Mouse (Mus musculus): Measurements from ENCODE around the gene Gm5416. TPM values are rescaled to one million over a fixed set of nuclear protein-coding genes. Genes with fewer than 3 reads are reported as not detected.

Gm5416 gene
- total RNA-seq (2023): not detected

DNA sequence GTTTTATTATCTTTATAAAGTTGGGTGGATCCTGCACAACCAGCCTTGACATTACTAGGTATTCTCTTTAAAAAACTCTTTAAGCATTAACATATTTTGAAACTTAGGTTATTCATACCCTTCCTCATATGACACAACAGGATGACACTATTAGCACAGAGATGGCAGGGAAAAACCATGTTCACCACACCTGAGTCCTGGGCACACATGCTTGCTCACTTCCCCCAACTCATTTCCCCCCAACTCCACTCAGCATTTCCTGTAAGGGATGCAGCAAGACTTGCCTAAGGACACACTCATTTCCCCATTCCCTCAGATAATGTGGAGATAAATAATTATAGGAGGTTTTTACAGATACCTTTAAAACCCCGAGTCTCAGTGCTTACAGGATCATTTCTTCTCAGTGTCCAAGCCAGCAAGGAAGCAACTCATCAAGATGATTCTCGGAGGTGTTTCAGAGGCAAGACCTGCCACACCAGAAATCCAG, at the start of gene Gm5416:
Gene Gm5416 (plus strand): TSS at position 437 of the 487 bp plus-strand sequence.

GRCm38 (mm10) chr16:36183912-36184311, 26.3 kb upstream of the Gm5416 start, which contains the start of gene Gm5483:
Gene Gm5483 (plus strand): TSS chr16:36184212.

GRCm38 (mm10) chr16:36221168-36221567, 11.0 kb downstream of the Gm5416 start, which contains the start of gene 2010005H15Rik:
Gene 2010005H15Rik (plus strand): TSS chr16:36221468.

Other genes with a start within 250 kb of the Gm5416 start
- gene Kpna1, start 231.7 kb upstream of the Gm5416 start, total RNA-seq (2023): 10 to 100 TPM; 74.1 to 74.5 TPM
- gene Wdr5b, start 169.2 kb upstream of the Gm5416 start, total RNA-seq (2023): 1 to 10 TPM; 4.2 to 4.3 TPM
- gene Fam162a, start 138.8 kb upstream of the Gm5416 start, total RNA-seq (2023): 10 to 100 TPM; 22.7 to 29.7 TPM
- 10 to 100 TPM; 17.9 to 24.8 TPM for gene Ccdc58, start 138.7 kb upstream of the Gm5416 start, total RNA-seq (2023)
- gene Csta1, start 79.2 kb upstream of the Gm5416 start, total RNA-seq (2023): not detected
- not detected for gene Stfa2l1, start 53.6 kb upstream of the Gm5416 start, total RNA-seq (2023)
- gene Gm5483, start 26.2 kb upstream of the Gm5416 start, total RNA-seq (2023): not detected
- not detected for gene 2010005H15Rik, start 11.1 kb downstream of the Gm5416 start, total RNA-seq (2023)
- gene Stfa1, start 66.5 kb downstream of the Gm5416 start, total RNA-seq (2023): not detected
- gene BC117090, start 123.9 kb downstream of the Gm5416 start, total RNA-seq (2023): not detected
- not detected for gene BC100530, start 157.3 kb downstream of the Gm5416 start, total RNA-seq (2023)
- gene Stfa2, start 198.1 kb downstream of the Gm5416 start, total RNA-seq (2023): not detected
- not detected for gene Stfa3, start 245.0 kb downstream of the Gm5416 start, total RNA-seq (2023)